Mouse (Mus musculus): ENCODE data around the gene Birc3.
"Not testable (repeated sequence)": the region's sequence is repeated elsewhere in the genome, so short reads cannot be mapped to it uniquely, and the experiment has no call there.

Birc3 gene

GRCm38 (mm10) chr9:7872775-7873439 lies at the start of gene Birc3:
Gene Birc3 (minus strand): TSS chr9:7873186.
- DNase-seq (ENCODE audit: low spot score), result peak; percentile 54

- DNase-seq (ENCODE audit: low spot score), result no peak
These were observed 41.9 kb upstream of the Birc3 start for GRCm38 (mm10) chr9:7914925-7915324.

GRCm38 (mm10) chr9:7914487-7914886 lies 41.5 kb upstream of the Birc3 start:
- DNase-seq (ENCODE audit: low spot score), result peak; percentile 9

DNA sequence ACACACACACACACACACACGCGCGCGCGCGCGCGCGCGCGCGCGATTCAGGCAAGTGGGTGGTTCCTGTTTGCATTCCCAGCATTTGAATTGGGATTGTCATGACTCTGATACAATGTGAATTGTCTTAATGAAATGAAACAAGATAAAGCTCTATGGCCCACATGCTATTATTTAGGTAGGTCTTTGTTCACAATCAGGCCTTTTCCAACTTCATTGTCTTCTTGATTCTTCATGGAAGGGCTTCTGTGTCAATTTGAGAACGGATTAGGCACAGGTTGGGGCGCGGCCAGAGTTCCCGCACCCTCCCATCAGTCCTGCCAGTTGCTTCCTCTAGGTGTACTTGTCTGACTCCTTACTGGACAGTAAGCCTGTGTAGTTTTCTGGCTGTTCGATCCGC lies 41.0 kb upstream of the Birc3 start:
- DNase-seq (ENCODE audit: low spot score), result no peak

DNA sequence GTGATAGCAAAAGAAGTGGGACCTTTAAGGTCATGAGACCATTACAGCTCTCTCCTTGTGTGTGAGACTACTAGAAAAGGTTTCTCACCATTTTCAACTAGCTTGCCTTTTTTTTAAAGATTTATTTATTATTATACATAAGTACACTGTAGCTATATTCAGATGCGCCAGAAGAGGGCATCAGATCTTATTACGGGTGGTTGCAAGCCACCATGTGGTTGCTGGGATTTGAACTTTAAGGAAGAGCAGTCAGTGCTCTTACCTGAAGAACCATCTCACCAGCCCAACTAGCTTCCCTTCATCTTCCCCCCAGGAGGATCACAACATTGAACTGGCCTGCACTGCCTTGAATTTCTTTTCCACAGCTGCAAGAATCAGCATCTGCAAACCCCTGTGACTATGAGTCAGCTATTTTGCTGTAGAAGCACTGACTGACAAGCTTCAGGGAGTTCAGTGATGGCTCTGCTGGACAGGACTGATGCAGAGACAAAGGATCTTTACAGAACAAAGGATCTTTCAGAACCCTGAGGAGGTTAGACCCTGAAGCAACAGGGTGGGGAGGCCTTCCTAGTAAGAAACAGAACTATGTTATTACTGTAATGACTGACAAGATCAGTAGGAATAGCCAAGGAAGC lies 34.5 kb upstream of the Birc3 start:
- DNase-seq (ENCODE audit: low spot score), result no peak

- no peak for DNase-seq (ENCODE audit: low spot score)
These were observed 33.6 kb upstream of the Birc3 start for GRCm38 (mm10) chr9:7906564-7906963.

- no peak for DNase-seq (ENCODE audit: low spot score)
These were observed 30.8 kb upstream of the Birc3 start for GRCm38 (mm10) chr9:7903825-7904224.

DNA sequence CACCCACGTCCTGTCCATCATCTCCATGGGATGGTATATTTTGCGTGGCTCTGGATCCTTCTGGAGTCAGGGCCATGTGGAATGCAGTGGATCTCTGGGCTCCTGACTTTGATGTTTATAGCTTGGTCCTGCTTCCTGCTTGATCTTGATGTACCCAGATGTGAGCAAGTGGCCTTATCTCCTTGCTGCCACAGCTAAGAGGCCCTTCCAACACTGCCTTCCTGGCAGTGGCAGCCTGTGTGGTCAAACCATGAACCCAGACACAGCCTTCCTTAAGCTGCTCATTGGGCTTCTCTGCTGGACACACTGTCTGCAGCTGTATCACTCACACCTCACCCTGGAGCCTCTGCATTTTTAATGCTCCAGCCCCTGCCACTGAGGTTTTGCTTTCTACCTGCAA lies 30.3 kb upstream of the Birc3 start:
- no peak for DNase-seq (ENCODE audit: low spot score)

GRCm38 (mm10) chr9:7902311-7902710 lies 29.3 kb upstream of the Birc3 start:
- no peak for DNase-seq (ENCODE audit: low spot score)

DNA sequence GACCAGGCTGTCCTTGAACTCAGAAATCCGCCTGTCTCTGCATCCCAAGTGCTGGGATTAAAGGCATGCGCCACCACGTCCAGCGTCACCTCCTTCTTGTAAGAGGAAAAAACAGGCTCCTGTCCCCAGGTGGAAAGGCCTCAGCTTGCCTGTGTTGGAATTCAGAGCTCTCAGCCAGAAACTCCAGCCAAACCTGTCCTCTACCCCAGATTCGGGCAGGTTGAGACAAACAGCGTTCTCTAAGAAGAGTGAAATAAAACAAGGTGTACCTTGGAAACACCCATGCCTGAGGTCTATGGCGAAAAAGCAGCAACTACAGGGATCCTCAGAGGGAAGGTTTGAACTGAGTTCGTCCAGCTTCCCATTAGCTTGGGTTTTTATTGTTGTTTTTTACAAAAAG lies 28.0 kb upstream of the Birc3 start:
- no peak for DNase-seq (ENCODE audit: low spot score)

- peak; percentile 51 for DNase-seq (ENCODE audit: low spot score)
These were observed 24.5 kb upstream of the Birc3 start for GRCm38 (mm10) chr9:7897502-7897901.

DNA sequence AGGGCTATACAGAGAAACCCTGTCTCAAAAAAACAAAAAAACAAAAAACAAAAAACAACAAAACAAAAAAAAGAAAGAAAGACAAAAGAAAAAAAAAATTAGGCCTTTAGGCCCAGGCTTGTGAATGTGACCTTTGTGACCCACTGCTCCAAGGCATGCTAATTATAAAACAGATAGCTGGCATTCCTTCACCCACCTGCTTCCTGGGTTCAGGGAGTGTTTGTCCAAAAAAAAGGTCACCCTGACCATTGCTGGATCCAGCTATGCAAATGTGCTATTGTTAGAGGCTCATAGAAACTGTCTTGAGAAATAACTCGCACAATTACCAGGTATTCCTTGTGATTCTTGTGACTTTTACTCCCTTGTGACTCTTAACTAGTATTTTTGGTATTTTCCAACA lies 18.8 kb upstream of the Birc3 start:
- DNase-seq (ENCODE audit: low spot score), result not testable (repeated sequence)

DNA sequence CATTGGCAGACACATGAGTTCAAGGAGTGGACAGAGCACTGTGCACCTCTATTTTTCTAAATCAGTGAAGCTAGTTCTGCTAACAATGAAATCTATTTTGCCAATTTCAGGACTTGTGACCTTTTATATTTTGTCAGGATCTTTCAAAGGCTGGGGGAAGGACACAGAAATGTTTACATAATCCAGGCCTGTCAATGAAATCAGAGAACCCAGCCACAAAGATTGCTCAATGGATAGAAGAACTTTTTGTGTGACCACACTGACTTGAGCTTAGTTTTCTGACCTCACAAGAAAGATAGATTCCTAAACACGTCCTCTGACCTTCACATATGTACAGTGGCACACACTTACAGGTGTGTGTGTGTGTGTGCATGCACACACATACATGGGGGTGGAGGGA lies 18.2 kb upstream of the Birc3 start:
- DNase-seq (ENCODE audit: low spot score), result no peak

GRCm38 (mm10) chr9:7884346-7884745 lies 11.4 kb upstream of the Birc3 start:
- no peak for DNase-seq (ENCODE audit: low spot score)

DNA sequence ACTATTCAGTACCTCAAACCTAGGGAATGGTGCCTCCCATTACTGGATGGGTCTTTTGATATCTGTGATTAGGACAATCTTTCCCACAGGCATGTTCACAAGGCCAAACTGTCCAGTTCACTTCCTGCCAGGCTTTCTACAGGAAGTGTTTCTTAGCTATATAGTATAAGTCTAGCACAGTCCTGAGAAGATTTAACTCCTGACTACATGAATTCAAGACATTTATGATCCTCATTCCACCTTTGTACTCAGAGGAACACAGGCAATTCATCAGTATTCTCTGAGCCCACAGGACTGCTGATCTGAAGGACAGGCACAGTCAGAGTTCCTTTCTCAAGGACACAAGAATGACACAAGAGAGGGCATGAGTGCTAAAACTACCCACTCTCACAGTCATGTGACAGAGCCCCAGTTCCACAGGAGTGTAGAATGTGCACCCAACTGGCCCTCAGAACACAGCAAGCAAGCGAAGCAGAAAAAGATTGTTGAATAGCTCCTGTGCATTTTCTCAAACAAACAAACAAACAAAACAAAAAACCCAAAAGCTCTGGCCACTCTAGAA lies 9.4 kb upstream of the Birc3 start:
- DNase-seq (ENCODE audit: low spot score), result no peak

GRCm38 (mm10) chr9:7873511-7874211 lies 675 bp upstream of the Birc3 start:
- DNase-seq (ENCODE audit: low spot score), result no peak

GRCm38 (mm10) chr9:7872044-7872774 lies 777 bp downstream of the Birc3 start:
- no peak for DNase-seq (ENCODE audit: low spot score)

DNA sequence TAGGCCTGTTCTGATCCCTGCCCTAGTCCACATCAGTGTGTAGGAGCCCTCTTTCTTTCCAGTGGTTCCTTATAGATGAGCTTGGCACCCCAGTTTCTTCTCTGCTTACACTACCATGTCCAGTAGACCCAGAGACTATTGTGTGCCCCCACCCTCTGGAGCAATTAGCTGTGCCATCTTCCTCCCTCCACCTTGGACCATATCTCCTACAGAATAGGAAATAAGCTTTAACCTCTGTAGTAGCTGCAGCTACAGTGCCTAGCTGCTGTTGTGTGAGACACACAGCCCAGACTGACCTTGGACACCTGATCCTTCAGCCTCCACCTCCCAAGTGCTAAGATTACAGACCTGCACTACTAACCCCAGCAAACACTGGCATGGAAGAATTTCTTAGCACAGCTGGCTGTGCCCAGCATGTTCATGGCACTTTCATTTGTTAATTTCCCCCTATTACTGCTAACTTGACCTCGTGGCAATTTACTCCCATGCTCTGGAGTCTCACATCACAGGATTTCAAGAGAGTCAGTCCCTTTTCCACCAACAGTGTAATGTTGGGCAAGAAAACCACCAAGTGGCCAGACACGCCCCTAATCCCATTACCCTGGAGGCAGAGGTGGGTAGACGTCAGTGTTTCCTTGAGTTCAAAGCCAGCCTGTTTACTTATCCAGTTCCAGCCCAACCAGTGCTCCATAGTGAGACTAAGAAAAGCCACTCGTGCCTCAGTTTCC lies 1.5 kb downstream of the Birc3 start:
- DNase-seq (ENCODE audit: low spot score), result no peak

DNA sequence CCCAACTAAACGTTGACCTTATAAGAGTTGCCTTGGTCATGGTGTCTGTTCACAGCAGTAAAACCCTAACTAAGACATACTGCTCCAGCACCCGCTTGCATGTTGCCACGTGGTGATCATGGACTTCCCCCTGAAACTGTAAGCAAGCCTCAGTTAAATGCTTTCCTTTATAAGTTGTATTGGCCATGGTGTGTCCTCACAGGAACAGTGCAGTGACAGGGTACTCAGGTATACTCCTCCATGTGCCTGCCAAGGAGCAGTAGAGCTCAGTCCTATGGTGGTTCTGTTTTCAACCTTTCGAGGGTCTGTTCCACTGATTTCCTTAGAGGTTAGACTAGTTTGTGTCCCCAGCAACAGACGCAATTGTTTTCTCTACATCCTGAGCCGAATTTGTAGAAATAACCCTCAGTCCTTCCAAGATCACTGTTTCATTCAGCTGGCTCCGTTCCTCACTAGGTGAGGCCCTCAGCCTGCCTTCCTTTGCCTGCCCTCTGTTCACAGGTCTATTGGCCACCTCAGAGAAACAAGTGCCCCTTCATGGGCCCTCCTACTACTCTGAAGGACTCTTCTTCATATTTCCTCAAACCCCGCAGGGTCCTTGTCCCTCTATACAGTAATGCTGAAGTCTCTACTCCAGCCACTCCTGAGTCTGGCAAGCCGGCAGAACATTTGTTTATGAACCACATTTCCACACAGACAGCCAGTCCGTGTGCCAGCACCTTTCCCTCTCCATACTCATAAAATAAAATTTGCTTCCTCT lies 2.2 kb downstream of the Birc3 start:
- DNase-seq (ENCODE audit: low spot score), result no peak

GRCm38 (mm10) chr9:7868838-7869491 lies 4.0 kb downstream of the Birc3 start:
- no peak for DNase-seq (ENCODE audit: low spot score)
